Mouse (Mus musculus): Measurements from ENCODE around the gene Jak3.

GRCm38 (mm10) chr8:71667256-71667655 lies 8.8 kb upstream of the Jak3 start:
- TF ChIP-seq POLR2A (IDR thresholded peaks at IDR 0.05; ENCODE audit: control insufficient read depth, extremely low read depth, insufficient read depth, low read length, poor library complexity) (no peak), CTCF (IDR thresholded peaks at IDR 0.05; ENCODE audit: borderline replicate concordance, control insufficient read depth, extremely low read depth, insufficient read depth, low read length, poor library complexity) (no peak)
